Mouse (Mus musculus) MEL (cell line): ENCODE measurements around the gene Retreg1. TPM values are rescaled to one million over a fixed set of nuclear protein-coding genes. Genes with fewer than 3 reads are reported as not detected.

ENCODE experiments used
- DNase-seq: peaks from one replicate; pipeline ENCODE4 v3.0.0; 2011; ENCODE audit warnings: low read depth, low spot score
- H3K27ac ChIP-seq: 2 replicates; pipeline ENCODE4 v1.5.1; 2012; ENCODE audit warnings: low read depth, mild to moderate bottlenecking, control low read depth, low read length, moderate library complexity; ENCODE audit not compliant: control insufficient read depth
- H3K27me3 ChIP-seq, 2 experiments: fragments of 150-350 bp in 1 of 2; sonication (generic) in 1 of 2; 2 replicates each; pipeline ENCODE4 v1.6.1; 2012; ENCODE audit warnings: low read length in 2 of 2, mild to moderate bottlenecking in 2 of 2, improper control_type of control experiment in 1 of 2, moderate library complexity in 1 of 2; ENCODE audit not compliant: insufficient read depth in 2 of 2, control insufficient read depth in 1 of 2
- H3K36me3 ChIP-seq, 2 experiments: 2 replicates each; pipeline ENCODE4 v1.6.1; 2012 to 2014; ENCODE audit warnings: low read length in 2 of 2, improper control_type of control experiment in 1 of 2, inconsistent platforms in 1 of 2, mild to moderate bottlenecking in 1 of 2; ENCODE audit not compliant: insufficient read depth in 2 of 2, control insufficient read depth in 1 of 2
- H3K4me1 ChIP-seq, 2 experiments: fragments of 150-350 bp in 1 of 2; sonication (generic) in 1 of 2; 2 replicates each; pipeline ENCODE4 v1.6.1; 2012; ENCODE audit warnings: low read length in 2 of 2, improper control_type of control experiment in 1 of 2, mild to moderate bottlenecking in 1 of 2; ENCODE audit not compliant: insufficient read depth in 2 of 2, control insufficient read depth in 1 of 2
- H3K4me3 ChIP-seq, 2 experiments: fragments of 150-350 bp in 1 of 2; sonication (generic) in 1 of 2; 2 replicates each; pipeline ENCODE4 v1.5.1; 2012; ENCODE audit warnings: low read depth in 2 of 2, low read length in 2 of 2, mild to moderate bottlenecking in 2 of 2, moderate library complexity in 2 of 2, control low read depth in 1 of 2, improper control_type of control experiment in 1 of 2; ENCODE audit not compliant: control insufficient read depth in 1 of 2, insufficient read depth in 1 of 2
- H3K79me2 ChIP-seq: 2 replicates; pipeline ENCODE4 v1.6.1; 2012; ENCODE audit warnings: mild to moderate bottlenecking, low read length, moderate library complexity; ENCODE audit not compliant: control insufficient read depth, poor library complexity, insufficient read depth
- H3K9ac ChIP-seq: 2 replicates; pipeline ENCODE4 v1.6.1; 2012; ENCODE audit warnings: low read depth, mild to moderate bottlenecking, control low read depth, low read length, moderate library complexity; ENCODE audit not compliant: control insufficient read depth, poor library complexity, severe bottlenecking
- H3K9me3 ChIP-seq: fragments of 150-350 bp; sonication (generic); replicated peaks from 2 replicates; pipeline ENCODE4 v1.6.1; 2012; ENCODE audit warnings: mild to moderate bottlenecking, low read length, improper control_type of control experiment, moderate library complexity; ENCODE audit not compliant: insufficient read depth
- CHD1 ChIP-seq: IDR thresholded peaks from 2 replicates; pipeline ENCODE4 v1.6.1; 2012; ENCODE audit warnings: low read depth, mild to moderate bottlenecking, inconsistent platforms, low read length, improper control_type of control experiment
- E2F4 ChIP-seq: IDR thresholded peaks from 2 replicates; pipeline ENCODE4 v1.6.1; 2011; ENCODE audit warnings: low read depth, low read length, improper control_type of control experiment, borderline replicate concordance
- EP300 ChIP-seq, 2 experiments: IDR thresholded peaks; 2 replicates each; pipeline ENCODE4 v1.6.1; 2011; ENCODE audit warnings: improper control_type of control experiment in 2 of 2, low read length in 2 of 2, low read depth in 1 of 2, mild to moderate bottlenecking in 1 of 2
- ETS1 ChIP-seq: IDR thresholded peaks from 2 replicates; pipeline ENCODE4 v1.6.1; 2012; ENCODE audit warnings: low read depth, mild to moderate bottlenecking, inconsistent platforms, low read length, improper control_type of control experiment, moderate library complexity
- GATA1 ChIP-seq: IDR thresholded peaks from 2 replicates; pipeline ENCODE4 v1.6.1; 2011; ENCODE audit warnings: low read depth, low read length, improper control_type of control experiment
- MAFK ChIP-seq: IDR thresholded peaks from 2 replicates; pipeline ENCODE4 v1.6.1; 2011; ENCODE audit warnings: low read depth, mild to moderate bottlenecking, low read length, improper control_type of control experiment, borderline replicate concordance
- MAZ ChIP-seq: IDR thresholded peaks from 2 replicates; pipeline ENCODE4 v1.6.1; 2012; ENCODE audit warnings: low read depth, mild to moderate bottlenecking, inconsistent platforms, low read length, improper control_type of control experiment
- MXI1 ChIP-seq: IDR thresholded peaks from 2 replicates; pipeline ENCODE4 v1.6.1; 2011; ENCODE audit warnings: mild to moderate bottlenecking, low read depth, low read length, improper control_type of control experiment
- MYB ChIP-seq: IDR thresholded peaks from 2 replicates; pipeline ENCODE4 v1.6.1; 2011; ENCODE audit warnings: mild to moderate bottlenecking, low read depth, low read length, improper control_type of control experiment
- MYC ChIP-seq: IDR thresholded peaks from 2 replicates; pipeline ENCODE4 v1.6.1; 2011; ENCODE audit warnings: low read depth, mild to moderate bottlenecking, low read length, improper control_type of control experiment, moderate library complexity
- NELFE ChIP-seq: IDR thresholded peaks from 2 replicates; pipeline ENCODE4 v1.6.1; 2011; ENCODE audit warnings: low read depth, low read length, improper control_type of control experiment
- POLR2AphosphoS2 ChIP-seq: IDR thresholded peaks from 2 replicates; pipeline ENCODE4 v1.6.1; 2011; ENCODE audit warnings: low read length, improper control_type of control experiment
- POLR2AphosphoS5 ChIP-seq: IDR thresholded peaks from 2 replicates; pipeline ENCODE4 v1.6.1; 2012; ENCODE audit warnings: low read depth, borderline replicate concordance, mild to moderate bottlenecking, inconsistent platforms, low read length, moderate library complexity, mixed read lengths
- RAD21 ChIP-seq: IDR thresholded peaks from 2 replicates; pipeline ENCODE4 v1.6.1; 2011; ENCODE audit warnings: mild to moderate bottlenecking, low read depth, low read length, improper control_type of control experiment
- RCOR1 ChIP-seq: IDR thresholded peaks from 2 replicates; pipeline ENCODE4 v1.6.1; 2012; ENCODE audit warnings: low read depth, mild to moderate bottlenecking, inconsistent platforms, low read length, improper control_type of control experiment
- SMC3 ChIP-seq: IDR thresholded peaks from 2 replicates; pipeline ENCODE4 v1.6.1; 2011; ENCODE audit warnings: low read depth, low read length, improper control_type of control experiment
- TCF12 ChIP-seq: IDR thresholded peaks from 2 replicates; pipeline ENCODE4 v1.6.1; 2014; ENCODE audit warnings: low read depth, mild to moderate bottlenecking, inconsistent platforms, low read length, improper control_type of control experiment, moderate library complexity
- UBTF ChIP-seq: IDR thresholded peaks from 2 replicates; pipeline ENCODE4 v1.6.1; 2012; ENCODE audit warnings: low read depth, mild to moderate bottlenecking, inconsistent platforms, low read length, improper control_type of control experiment, moderate library complexity, borderline replicate concordance; ENCODE audit not compliant: insufficient read depth
- USF2 ChIP-seq, 2 experiments: IDR thresholded peaks; 2 replicates each; pipeline ENCODE4 v1.6.1; 2011 to 2012; ENCODE audit warnings: improper control_type of control experiment in 2 of 2, low read length in 2 of 2, borderline replicate concordance in 1 of 2, inconsistent platforms in 1 of 2, low read depth in 1 of 2, mild to moderate bottlenecking in 1 of 2; ENCODE audit not compliant: insufficient read depth in 1 of 2
- ZC3H11A ChIP-seq: IDR thresholded peaks from 2 replicates; pipeline ENCODE4 v1.6.1; 2012; ENCODE audit warnings: low read depth, mild to moderate bottlenecking, inconsistent platforms, low read length, improper control_type of control experiment
- ZNF384 ChIP-seq: IDR thresholded peaks from 2 replicates; pipeline ENCODE4 v1.6.1; 2012; ENCODE audit warnings: low read depth, mild to moderate bottlenecking, inconsistent platforms, low read length, improper control_type of control experiment
- polyA plus RNA-seq, 2 experiments: library from polyadenylated mRNA; stranded (reverse) in 1 of 2; unstranded in 1 of 2; fragments of >175 nt in 1 of 2; fragments of >200 nt in 1 of 2; gene quantifications; 2 replicates each; pipeline versions ENCODE4 v1.2.1 to v1.2.4; 2012; ENCODE audit warnings: low replicate concordance in 2 of 2, low read depth in 1 of 2; ENCODE audit not compliant: insufficient read length in 2 of 2, insufficient read depth in 1 of 2, missing spikeins in 1 of 2
- total RNA-seq: library from RNA; depleted of rRNA; stranded (reverse); fragments of 300-350 nt; gene quantifications from 2 replicates; pipeline ENCODE4 v1.2.3, GENCODE M21; 2012

Gene Retreg1
- total and polyA plus RNA-seq, 3 experiments = 3.1 to 7.6 TPM; not detected in 1

- Histone ChIP-seq H3K27me3 (no peaks in the 10 kb centered on the region; a peak in 1 of 4 replicates), H3K4me3 (no peak overlapping the region), H3K27ac (no peak overlapping the region), H3K36me3 (peaks cover 0 to 10% of the 10 kb centered on the region in 2 experiments; a peak in 2 of 4 replicates)
- DNase-seq = no peak
- TF ChIP-seq RCOR1 = no peak
- no peak for TF ChIP-seq GATA1
- TF ChIP-seq POLR2AphosphoS2 = no peak
- no peak for TF ChIP-seq EP300 (IDR thresholded peaks at IDR 0.05; ENCODE audit: low read depth in 1 of 2, low read length in 2 of 2)
- TF ChIP-seq MYB = no peak
- TF ChIP-seq, all 39 proteins: peak for 0
- Histone ChIP-seq H3K9me3 (no peaks in the 10 kb centered on the region), H3K4me1 (peaks cover 7 to 11% of the 10 kb centered on the region in 2 experiments), H3K79me2 (no peaks in the 10 kb centered on the region), H3K9ac (no peak overlapping the region)
Observed at GRCm38 (mm10) chr15:25916252-25916651, 73.3 kb downstream of the Retreg1 start.

- TF ChIP-seq UBTF = no peak
- TF ChIP-seq POLR2AphosphoS5 = no peak
- TF ChIP-seq USF2 (IDR thresholded peaks at IDR 0.05; ENCODE audit: borderline replicate concordance in 1 of 2, insufficient read depth in 1 of 2, low read depth in 1 of 2, low read length in 2 of 2) = no peak
- TF ChIP-seq NELFE = no peak
- no peak for TF ChIP-seq E2F4
- no peak for TF ChIP-seq ZNF384
- TF ChIP-seq ETS1 = no peak
- TF ChIP-seq CHD1 = no peak
- TF ChIP-seq MYC = no peak
- TF ChIP-seq ZC3H11A = no peak
- no peak for TF ChIP-seq SMC3
- no peak for TF ChIP-seq MYB
- no peak for TF ChIP-seq MXI1
- no peak for TF ChIP-seq TCF12
- TF ChIP-seq MAZ = no peak
- no peak for TF ChIP-seq RAD21
- no peak for TF ChIP-seq MAFK
- Histone ChIP-seq H3K9ac (no peak overlapping the region), H3K36me3 (no peaks in the 10 kb centered on the region), H3K27me3 (no peaks in the 10 kb centered on the region; a peak in 1 of 4 replicates), H3K4me3 (no peak overlapping the region), H3K4me1 (no peaks in the 10 kb centered on the region), H3K79me2 (no peaks in the 10 kb centered on the region), H3K9me3 (no peaks in the 10 kb centered on the region), H3K27ac (no peak overlapping the region)
- DNase-seq = no peak
Observed at GRCm38 (mm10) chr15:25918641-25919040, 75.7 kb downstream of the Retreg1 start.
